Mouse (Mus musculus) hindbrain, embryonic 12.5 days (tissue): Measurements from ENCODE around the gene Csgalnact2. TPM values are rescaled to one million over a fixed set of nuclear protein-coding genes. Genes with fewer than 3 reads are reported as not detected.

ENCODE experiments used
- ATAC-seq: fragments of 200-750 bp; cut with Nextera tagmentation; 2 replicates; pipeline ENCODE4 v1.8.0; 2017; ENCODE audit warnings: moderate TSS enrichment; ENCODE audit not compliant: low FRiP score
- H3K27ac ChIP-seq: fragments of 300-500 bp; sonication (generic); 2 replicates; pipeline ENCODE4 v1.5.1; 2016; ENCODE audit warnings: mild to moderate bottlenecking
- H3K27me3 ChIP-seq: fragments of 300-500 bp; sonication (generic); 2 replicates; pipeline ENCODE4 v1.6.1; 2016; ENCODE audit warnings: mild to moderate bottlenecking
- H3K36me3 ChIP-seq: fragments of 300-500 bp; sonication (generic); 2 replicates; pipeline ENCODE4 v1.6.1; 2016; ENCODE audit warnings: mild to moderate bottlenecking
- H3K4me1 ChIP-seq: fragments of 300-500 bp; sonication (generic); 2 replicates; pipeline ENCODE4 v1.6.1; 2016
- H3K4me2 ChIP-seq: fragments of 300-500 bp; sonication (generic); replicated peaks from 2 replicates; pipeline ENCODE4 v1.6.1; 2016; ENCODE audit warnings: mild to moderate bottlenecking
- H3K4me3 ChIP-seq: fragments of 300-500 bp; sonication (generic); 2 replicates; pipeline ENCODE4 v1.5.1; 2016; ENCODE audit warnings: mild to moderate bottlenecking
- H3K9ac ChIP-seq: fragments of 300-500 bp; sonication (generic); 2 replicates; pipeline ENCODE4 v1.6.1; 2016; ENCODE audit warnings: mild to moderate bottlenecking, moderate library complexity
- H3K9me3 ChIP-seq: fragments of 300-500 bp; sonication (generic); replicated peaks from 2 replicates; pipeline ENCODE4 v1.6.1; 2016; ENCODE audit warnings: mild to moderate bottlenecking
- WGBS: fragments of 180-500 bp; shearing (Covaris S2); methylation state at CpG from one replicate; pipeline ENCODE4 v1.1.7; 2016; 5-methylcytosine and 5-hydroxymethylcytosine counted together
- polyA plus RNA-seq: library from polyadenylated mRNA; unstranded; fragments of >200 nt; fragmentation: Nextera tagmentation; extraction: Ambion mirVana; gene quantifications from 2 replicates; pipeline ENCODE4 v1.2.1, GENCODE M21; 2016

Gene Csgalnact2
- polyA plus RNA-seq, 1 experiment from 2014 or later, result 9.8 TPM

GRCm38 (mm10) chr6:118127827-118128487, 11.0 kb downstream of the Csgalnact2 start:
- Histone ChIP-seq H3K4me1 (no peaks in the 10 kb centered on the region), H3K27me3 (no peaks in the 10 kb centered on the region), H3K9ac (no peak overlapping the region), H3K9me3 (no peaks in the 10 kb centered on the region), H3K4me3 (no peak overlapping the region), H3K36me3 (peaks cover 2% of the 10 kb centered on the region; the same call in 1 of the 2 replicates), H3K4me2 (no peak overlapping the region), H3K27ac (no peak overlapping the region)
- no peak for ATAC-seq
- WGBS, result 86% methylated on average over 6 of the region's 6 CpGs

- no peak overlapping the region for H3K27ac ChIP-seq
- H3K9me3 ChIP-seq, result no peaks in the 10 kb centered on the region
- peaks cover 7% of the 10 kb centered on the region for H3K36me3 ChIP-seq
- H3K27me3 ChIP-seq, result no peaks in the 10 kb centered on the region
- ATAC-seq, result no peak
- H3K4me3 ChIP-seq, result no peak overlapping the region
- no peaks in the 10 kb centered on the region for H3K4me1 ChIP-seq
- WGBS, result 91% methylated on average over 7 of the region's 7 CpGs
- no peak overlapping the region for H3K9ac ChIP-seq
- no peak overlapping the region for H3K4me2 ChIP-seq
Measured at GRCm38 (mm10) chr6:118127198-118127597, 11.7 kb downstream of the Csgalnact2 start.

- Histone ChIP-seq H3K4me3 (no peak overlapping the region), H3K27me3 (no peaks in the 10 kb centered on the region), H3K36me3 (peaks cover 10% of the 10 kb centered on the region), H3K27ac (no peak overlapping the region), H3K4me2 (no peak overlapping the region), H3K9me3 (no peaks in the 10 kb centered on the region), H3K4me1 (no peaks in the 10 kb centered on the region), H3K9ac (no peak overlapping the region)
- no peak for ATAC-seq
Measured at GRCm38 (mm10) chr6:118126577-118126976, 12.4 kb downstream of the Csgalnact2 start.

- ATAC-seq, result no peak
- WGBS, result 96% methylated on average over 1 of the region's 1 CpGs
- no peaks in the 10 kb centered on the region for H3K27me3 ChIP-seq
- H3K9me3 ChIP-seq, result no peaks in the 10 kb centered on the region
- no peak overlapping the region for H3K9ac ChIP-seq
- no peak overlapping the region for H3K4me3 ChIP-seq
- no peaks in the 10 kb centered on the region for H3K4me1 ChIP-seq
- peaks cover 10% of the 10 kb centered on the region for H3K36me3 ChIP-seq
- no peak overlapping the region for H3K4me2 ChIP-seq
- no peak overlapping the region for H3K27ac ChIP-seq
Measured at GRCm38 (mm10) chr6:118122767-118123166, 16.2 kb downstream of the Csgalnact2 start.

GRCm38 (mm10) chr6:118111810-118112209, 27.1 kb downstream of the Csgalnact2 start:
- Histone ChIP-seq H3K9ac (no peak overlapping the region), H3K36me3 (peaks cover 14% of the 10 kb centered on the region; the same call in 1 of the 2 replicates), H3K9me3 (no peaks in the 10 kb centered on the region), H3K4me1 (no peaks in the 10 kb centered on the region), H3K4me3 (no peak overlapping the region), H3K27me3 (no peaks in the 10 kb centered on the region), H3K27ac (no peak overlapping the region), H3K4me2 (no peak overlapping the region)
- ATAC-seq, result no peak
- 65% methylated on average over 1 of the region's 1 CpGs for WGBS

- no peak for ATAC-seq
- Histone ChIP-seq H3K4me2 (no peak overlapping the region), H3K9ac (no peak overlapping the region), H3K4me1 (no peaks in the 10 kb centered on the region), H3K9me3 (no peaks in the 10 kb centered on the region), H3K36me3 (no peaks in the 10 kb centered on the region), H3K27me3 (no peaks in the 10 kb centered on the region), H3K27ac (no peak overlapping the region), H3K4me3 (no peak overlapping the region)
- 38% methylated on average over 2 of the region's 2 CpGs for WGBS
Measured at GRCm38 (mm10) chr6:118099311-118099802, 39.6 kb downstream of the Csgalnact2 start.

GRCm38 (mm10) chr6:118097765-118098365, 41.1 kb downstream of the Csgalnact2 start:
- H3K9ac ChIP-seq, result no peak overlapping the region
- WGBS, result 84% methylated on average over 8 of the region's 8 CpGs
- H3K36me3 ChIP-seq, result no peaks in the 10 kb centered on the region
- H3K27me3 ChIP-seq, result no peaks in the 10 kb centered on the region
- H3K4me3 ChIP-seq, result no peak overlapping the region
- no peak overlapping the region for H3K27ac ChIP-seq
- H3K9me3 ChIP-seq, result no peaks in the 10 kb centered on the region
- H3K4me1 ChIP-seq, result no peaks in the 10 kb centered on the region
- ATAC-seq, result no peak
- H3K4me2 ChIP-seq, result no peak overlapping the region

- Histone ChIP-seq H3K36me3 (no peaks in the 10 kb centered on the region), H3K4me3 (no peak overlapping the region), H3K9me3 (no peaks in the 10 kb centered on the region), H3K27ac (no peak overlapping the region), H3K4me2 (no peak overlapping the region), H3K27me3 (no peaks in the 10 kb centered on the region), H3K4me1 (no peaks in the 10 kb centered on the region), H3K9ac (no peak overlapping the region)
- 81% methylated on average over 9 of the region's 9 CpGs for WGBS
- ATAC-seq, result no peak
Measured at GRCm38 (mm10) chr6:118090827-118091226, 48.1 kb downstream of the Csgalnact2 start.

GRCm38 (mm10) chr6:118088750-118089440, 50.0 kb downstream of the Csgalnact2 start:
- ATAC-seq, result no peak
- Histone ChIP-seq H3K27ac (no peak overlapping the region), H3K4me1 (no peaks in the 10 kb centered on the region), H3K4me3 (no peak overlapping the region), H3K9ac (no peak overlapping the region), H3K4me2 (no peak overlapping the region), H3K9me3 (no peaks in the 10 kb centered on the region), H3K36me3 (no peaks in the 10 kb centered on the region), H3K27me3 (no peaks in the 10 kb centered on the region)
- 83% methylated on average over 17 of the region's 17 CpGs for WGBS

- no peak overlapping the region for H3K9ac ChIP-seq
- H3K36me3 ChIP-seq, result no peaks in the 10 kb centered on the region
- H3K9me3 ChIP-seq, result no peaks in the 10 kb centered on the region
- H3K4me2 ChIP-seq, result no peak overlapping the region
- H3K27me3 ChIP-seq, result no peaks in the 10 kb centered on the region
- H3K4me1 ChIP-seq, result no peaks in the 10 kb centered on the region
- no peak overlapping the region for H3K27ac ChIP-seq
- H3K4me3 ChIP-seq, result no peak overlapping the region
- 50% methylated on average over 8 of the region's 8 CpGs for whole genome bisulfite sequencing
- ATAC-seq, result no peak
Measured at GRCm38 (mm10) chr6:118087955-118088354, 51.0 kb downstream of the Csgalnact2 start.

- no peaks in the 10 kb centered on the region for H3K27me3 ChIP-seq
- no peak overlapping the region for H3K9ac ChIP-seq
- no peaks in the 10 kb centered on the region for H3K9me3 ChIP-seq
- peaks cover 3% of the 10 kb centered on the region; the same call in 1 of the 2 replicates for H3K4me1 ChIP-seq
- no peak overlapping the region for H3K27ac ChIP-seq
- no peaks in the 10 kb centered on the region for H3K36me3 ChIP-seq
- no peak overlapping the region for H3K4me2 ChIP-seq
- 89% methylated on average over 8 of the region's 8 CpGs for WGBS
- no peak overlapping the region for H3K4me3 ChIP-seq
- ATAC-seq, result no peak
Measured at GRCm38 (mm10) chr6:118084596-118084995, 54.3 kb downstream of the Csgalnact2 start.

GRCm38 (mm10) chr6:118083608-118084007, 55.3 kb downstream of the Csgalnact2 start:
- Histone ChIP-seq H3K4me1 (peaks cover 5% of the 10 kb centered on the region; the same call in 1 of the 2 replicates), H3K9me3 (no peaks in the 10 kb centered on the region), H3K27ac (no peak overlapping the region), H3K27me3 (no peaks in the 10 kb centered on the region), H3K36me3 (no peaks in the 10 kb centered on the region), H3K4me3 (no peak overlapping the region), H3K4me2 (no peak overlapping the region), H3K9ac (no peak overlapping the region)
- no peak for ATAC-seq
- 65% methylated on average over 6 of the region's 6 CpGs for WGBS
